Mouse (Mus musculus): ENCODE results near the gene Vmn2r90.
A peak's percentile ranks its signal among the peaks of the same experiment; 100 is the strongest.
"Not testable (repeated sequence)": the region's sequence is repeated elsewhere in the genome, so short reads cannot be mapped to it uniquely, and the experiment has no call there.

The Vmn2r90 gene

DNA sequence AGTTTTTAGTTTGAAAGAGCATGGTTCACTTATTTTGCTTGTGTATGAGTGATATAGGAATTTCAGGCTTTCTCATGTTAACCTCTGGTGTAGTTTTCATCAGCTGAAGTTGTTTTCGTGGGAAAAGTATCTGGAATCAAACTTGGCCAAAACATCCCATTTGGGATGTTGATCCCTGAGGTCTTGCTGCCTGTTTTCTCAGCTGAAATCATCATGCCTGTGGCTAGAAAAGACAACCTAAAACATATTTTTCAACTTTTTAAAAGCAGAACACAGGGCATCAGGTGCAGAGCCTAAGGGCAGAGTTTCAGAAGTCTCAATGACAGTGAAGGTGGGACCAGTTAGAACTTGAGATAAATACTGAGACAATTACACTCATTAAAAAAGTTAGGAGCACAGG, at the start of gene Vmn2r90:
Gene Vmn2r90 (plus strand): TSS at position 301 of the 400 bp plus-strand sequence.
- no peak for DNase-seq

DNA sequence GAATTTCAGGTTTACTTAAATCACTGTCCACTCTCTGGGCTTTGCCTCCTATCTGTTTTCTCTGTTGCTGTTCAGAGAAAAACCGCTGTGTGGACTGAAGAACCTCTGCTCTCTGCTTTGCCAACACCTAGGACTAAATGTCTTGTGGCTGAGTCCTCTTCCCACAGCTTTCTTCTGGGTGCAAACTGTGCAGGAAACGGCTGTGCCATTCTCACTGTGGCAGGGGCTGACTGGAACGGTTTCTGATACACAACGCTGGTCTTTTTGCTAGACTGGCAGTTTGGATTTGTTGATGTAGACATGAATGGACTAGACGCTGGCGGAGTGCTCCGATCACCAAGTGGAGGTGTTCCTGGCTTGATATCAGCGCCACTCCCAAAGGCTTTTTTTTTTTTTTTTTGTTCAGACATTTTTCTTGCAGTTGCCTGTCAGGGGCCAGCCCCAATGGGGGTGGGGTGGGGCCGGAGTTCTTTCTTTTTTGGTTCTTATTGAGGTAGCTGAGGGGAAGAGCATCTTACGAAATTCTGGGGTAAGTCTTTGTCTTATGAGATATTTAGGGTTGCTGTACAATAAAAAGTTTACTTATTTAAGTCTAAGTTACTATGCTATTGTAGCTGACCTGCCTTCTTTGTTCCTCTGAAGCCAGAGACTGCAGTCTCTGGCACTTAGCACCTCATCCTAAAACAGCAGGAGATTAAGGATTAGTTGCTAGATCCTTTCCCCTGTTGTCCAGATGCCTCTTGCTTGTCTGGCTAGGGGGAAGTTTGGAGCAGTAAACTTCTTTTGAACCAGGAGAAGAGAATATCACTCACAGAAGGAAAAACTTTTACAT, 48.3 kb upstream of the Vmn2r90 start:
- DNase-seq, result peak; percentile 20

DNA sequence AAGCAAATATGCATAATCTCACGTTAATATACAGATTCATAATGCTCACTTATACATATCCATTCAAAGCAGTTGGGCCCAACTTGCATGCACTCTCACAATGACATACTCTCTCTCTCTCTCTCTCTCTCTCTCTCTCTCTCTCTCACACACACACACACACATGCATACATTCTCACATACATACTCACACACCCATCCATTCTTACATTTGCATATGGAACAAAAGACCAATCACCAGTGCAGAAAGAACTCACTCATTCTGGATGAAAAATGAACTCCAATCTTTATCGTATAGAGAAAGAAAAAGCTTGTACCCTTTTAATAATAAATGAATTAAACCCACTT, 47.7 kb upstream of the Vmn2r90 start:
- no peak for DNase-seq

DNA sequence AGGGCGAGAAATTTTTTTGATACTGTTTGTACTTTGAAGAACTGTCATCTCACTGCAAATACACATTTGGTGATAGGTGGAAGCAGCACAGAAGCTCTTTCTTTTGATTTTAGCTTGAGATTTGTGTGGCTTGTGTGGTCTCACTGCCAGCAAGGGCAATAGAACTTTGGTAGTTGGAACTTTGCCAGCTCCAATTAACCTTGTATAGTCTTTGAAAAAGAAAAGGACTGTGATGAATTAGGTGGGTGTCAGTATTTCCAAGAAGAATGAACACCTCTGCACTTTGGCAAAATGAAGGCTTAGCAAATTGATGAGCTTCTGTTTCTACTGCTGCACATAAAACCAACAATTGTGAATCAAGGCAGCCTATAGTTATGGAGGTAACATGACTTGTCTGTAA, 24.8 kb upstream of the Vmn2r90 start:
- peak; percentile 6 for DNase-seq

DNA sequence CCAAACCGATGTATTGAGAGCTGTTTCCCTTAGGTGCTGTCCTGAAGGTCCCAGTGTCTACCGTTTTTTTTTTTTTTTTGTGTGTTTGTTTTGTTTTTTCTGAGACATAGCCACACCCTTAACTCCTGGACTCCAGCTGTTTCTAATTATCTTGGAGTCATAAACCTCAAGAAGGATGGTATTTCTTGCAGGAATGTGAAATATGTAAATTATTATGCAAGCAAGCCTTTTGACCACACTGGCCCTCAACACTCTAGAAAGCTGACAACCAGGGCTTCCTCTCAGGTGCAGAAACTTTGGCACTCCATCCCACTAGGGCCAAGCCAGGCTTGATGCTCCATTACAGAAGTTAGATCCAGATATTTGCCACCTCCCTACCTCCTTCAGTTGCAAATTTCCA, 12.9 kb upstream of the Vmn2r90 start:
- DNase-seq, result no peak

DNA sequence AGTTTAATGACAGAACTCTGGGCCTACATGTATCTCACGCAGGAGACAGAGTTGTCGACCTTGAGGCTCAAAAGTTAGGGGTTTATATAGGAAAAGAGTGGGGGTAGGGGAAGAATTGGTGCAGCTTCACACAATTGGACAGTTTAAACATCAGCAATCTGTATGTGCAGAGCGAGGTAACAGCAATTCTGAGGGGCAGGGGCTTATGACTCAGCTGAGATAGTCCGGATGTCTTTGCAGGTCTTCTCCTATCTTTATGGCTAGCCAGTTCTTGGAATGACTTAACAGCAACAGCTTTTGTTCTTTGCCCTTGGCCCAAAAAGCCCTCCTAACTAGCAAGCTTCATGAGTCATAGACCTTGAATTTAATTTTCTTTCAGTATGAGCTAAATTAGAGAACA, 28.8 kb downstream of the Vmn2r90 start:
- DNase-seq, result not testable (repeated sequence)

DNA sequence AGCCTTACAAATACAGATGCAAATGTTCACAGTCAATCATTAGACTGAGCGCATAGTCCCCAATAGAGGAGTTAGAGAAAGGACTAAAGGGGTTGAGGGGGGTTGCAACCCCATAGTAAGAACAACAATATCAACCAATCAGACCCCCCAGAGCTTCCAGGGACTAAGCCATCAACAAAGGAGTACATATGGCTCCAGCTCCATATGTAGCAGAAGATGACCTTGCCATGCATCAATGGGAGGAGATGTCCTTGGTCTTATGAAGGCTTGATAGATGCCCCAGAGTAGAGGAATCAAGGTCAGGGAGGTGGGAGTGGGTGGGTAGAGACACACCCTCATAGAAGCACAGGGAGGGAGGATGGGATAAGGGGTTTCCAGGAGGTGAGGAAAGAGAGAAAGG, 35.1 kb downstream of the Vmn2r90 start:
- DNase-seq, result no peak

DNA sequence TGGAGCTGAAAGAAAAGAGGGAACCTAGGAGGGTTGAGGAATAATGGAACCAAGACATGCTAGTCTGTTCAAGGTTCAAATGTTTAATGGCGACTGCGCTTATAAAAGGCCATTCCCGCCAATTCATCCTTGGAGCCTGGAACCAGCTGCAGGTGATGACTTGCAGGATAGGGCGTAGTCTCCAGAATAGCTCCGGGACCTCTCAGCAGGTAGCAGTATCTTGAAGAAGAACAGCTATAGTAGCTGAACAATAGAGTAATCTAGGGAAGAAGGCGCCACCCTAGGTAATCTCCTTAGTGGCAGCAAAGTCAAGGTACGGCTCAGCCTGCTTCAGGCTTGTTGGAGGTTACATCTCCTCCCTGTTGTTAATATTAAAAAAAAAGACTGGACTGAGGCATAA, 35.8 kb downstream of the Vmn2r90 start:
- DNase-seq, result not testable (repeated sequence)

DNA sequence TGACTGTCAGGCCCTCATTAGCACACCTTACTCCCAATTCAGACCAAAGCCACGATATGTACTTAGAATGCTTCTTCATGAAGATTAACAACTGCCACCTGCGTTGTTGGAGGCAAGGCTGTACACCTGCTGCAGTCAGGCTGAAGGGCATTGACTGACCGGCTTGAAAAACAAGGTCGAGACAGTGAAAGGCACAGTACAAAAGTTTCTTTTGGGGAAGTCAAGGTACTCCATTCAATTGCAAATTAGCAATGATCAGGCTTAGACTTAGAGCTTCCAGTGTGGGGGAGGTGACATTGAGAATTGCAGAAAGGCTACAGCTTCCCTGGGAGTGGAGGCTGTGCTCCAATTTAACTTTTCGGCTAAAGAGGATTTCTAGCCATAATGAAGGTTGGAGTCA, 36.4 kb downstream of the Vmn2r90 start:
- DNase-seq, result not testable (repeated sequence)

DNA sequence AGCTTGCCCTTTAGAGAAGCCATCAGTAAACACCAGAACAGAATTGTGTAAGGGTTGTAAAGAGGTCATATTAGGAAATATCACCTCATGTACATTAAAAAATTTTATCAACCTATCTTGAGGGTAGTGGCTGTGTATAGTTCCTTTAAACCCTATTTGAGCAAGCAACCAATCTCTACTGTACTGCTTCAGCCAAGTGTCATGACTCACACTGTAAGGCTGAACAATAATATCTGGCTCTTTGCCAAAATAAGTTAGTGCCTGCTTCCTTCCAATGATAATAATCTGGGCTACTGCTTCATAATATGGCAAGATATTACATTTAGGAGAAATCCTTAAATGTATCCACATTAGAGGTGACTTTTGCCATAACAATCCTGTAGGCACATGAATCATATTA, 38.0 kb downstream of the Vmn2r90 start:
- not testable (repeated sequence) for DNase-seq

DNA sequence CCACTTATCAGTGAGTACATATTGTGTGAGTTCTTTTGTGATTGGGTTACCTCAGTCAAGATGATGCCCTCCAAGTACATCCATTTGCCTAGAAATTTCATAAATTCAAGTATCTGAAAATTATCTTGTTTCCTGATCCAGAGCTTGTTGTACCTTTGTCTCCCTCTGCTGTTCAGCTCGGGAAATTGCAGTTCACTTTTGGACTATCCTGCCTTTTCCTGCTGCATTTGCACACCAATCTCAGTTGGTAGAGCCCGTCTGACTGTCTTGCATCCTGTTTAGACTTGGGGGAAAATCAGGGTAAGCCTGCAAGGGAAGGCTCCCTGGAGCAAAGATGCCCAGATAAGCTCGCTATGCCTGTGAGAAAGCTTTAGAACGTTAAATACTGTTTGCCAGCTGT, 45.8 kb downstream of the Vmn2r90 start:
- DNase-seq, result peak; percentile 72

DNA sequence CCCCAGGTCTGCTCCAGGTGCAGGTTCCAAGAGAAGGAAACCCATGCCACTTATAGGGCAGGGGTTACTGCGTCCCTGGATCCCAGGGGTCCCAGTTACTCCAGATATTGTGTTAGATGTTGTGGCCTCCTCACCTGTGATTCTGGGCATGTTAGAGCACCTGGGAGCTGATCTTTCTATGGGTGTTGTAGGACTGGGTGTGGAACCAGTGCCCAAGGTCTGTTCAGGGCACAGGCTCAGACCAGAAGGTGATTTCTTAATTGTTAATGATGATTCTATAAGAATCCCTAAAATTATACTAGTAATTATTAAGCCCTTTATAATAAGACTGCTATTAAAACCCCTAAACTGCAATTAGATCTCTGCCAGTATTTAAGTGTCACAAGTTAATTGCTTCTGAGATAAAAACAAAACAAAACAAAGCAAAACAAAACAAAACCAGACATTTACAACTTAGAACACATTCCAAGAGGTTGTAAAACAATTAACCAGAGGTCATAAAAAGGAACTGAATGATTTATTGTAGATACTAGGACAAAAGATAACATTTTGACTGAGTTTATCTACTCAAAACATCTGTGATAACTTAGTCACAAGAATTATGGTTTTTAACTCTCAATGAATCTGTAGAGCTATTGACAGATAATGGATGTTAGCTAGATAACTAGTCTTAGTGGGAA, 59.2 kb downstream of the Vmn2r90 start:
- no peak for DNase-seq

DNA sequence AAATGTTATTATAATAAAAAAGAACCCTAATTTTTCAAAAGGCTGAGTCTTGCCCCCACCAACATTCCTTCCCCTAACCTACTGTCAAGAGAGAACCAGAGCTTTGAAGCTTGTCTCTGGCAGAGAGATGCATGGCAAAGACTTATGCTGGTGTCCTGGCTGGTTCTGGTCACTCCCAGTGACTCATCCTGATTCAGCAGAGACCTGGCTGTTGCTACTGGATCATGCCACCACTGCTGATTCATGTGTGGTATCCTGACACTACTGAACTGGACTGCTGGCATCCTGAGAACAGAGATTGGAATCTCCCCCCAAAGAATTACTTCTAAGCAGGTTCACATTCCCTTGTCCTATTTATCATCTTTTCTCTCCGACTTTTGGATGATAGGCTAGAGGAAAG, 60.7 kb downstream of the Vmn2r90 start:
- no peak for DNase-seq

DNA sequence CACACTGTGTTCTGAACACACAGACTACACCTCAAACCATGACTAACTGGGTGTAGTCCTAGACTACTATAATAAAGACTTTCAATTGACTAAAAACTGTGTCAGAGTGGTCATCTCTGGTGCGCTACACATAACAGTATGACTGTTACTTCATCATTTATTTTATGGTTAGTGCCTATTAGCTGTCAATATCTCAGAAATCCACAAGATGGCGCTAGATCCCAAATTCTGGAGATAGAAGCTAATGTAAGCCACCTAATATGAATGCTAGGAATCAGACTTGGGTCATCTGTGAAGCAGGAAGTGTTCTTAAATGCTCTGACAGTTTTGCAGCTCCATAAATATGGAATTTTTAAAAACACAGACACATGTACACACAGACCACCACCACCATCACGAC, 62.9 kb downstream of the Vmn2r90 start:
- peak; percentile 83 for DNase-seq
